Mouse (Mus musculus) thymus, adult 2 months (tissue): ENCODE data around the gene Rnf186.

Experiments
- CTCF ChIP-seq: fragments of 200-500 bp; IDR thresholded peaks from 2 replicates; pipeline ENCODE4 v1.5.1; 2012; ENCODE audit warnings: mild to moderate bottlenecking, control low read depth, low read length, moderate library complexity, borderline replicate concordance; ENCODE audit not compliant: control insufficient read depth, poor library complexity, insufficient read depth; ENCODE audit errors: extremely low read depth
- POLR2A ChIP-seq: fragments of 200-500 bp; IDR thresholded peaks from 2 replicates; pipeline ENCODE4 v1.6.1; 2012; ENCODE audit warnings: mild to moderate bottlenecking, low read length, control low read depth, moderate library complexity; ENCODE audit not compliant: control insufficient read depth, poor library complexity, insufficient read depth; ENCODE audit errors: extremely low read depth

- no peak for TF ChIP-seq CTCF
- no peak for TF ChIP-seq POLR2A
Measured at GRCm38 (mm10) chr4:138959120-138959519, 7.8 kb upstream of the Rnf186 start.
